Mouse (Mus musculus) lung, postnatal 0 days (tissue): Measurements from ENCODE around the gene BC004004. TPM values are rescaled to one million over a fixed set of nuclear protein-coding genes. Genes with fewer than 3 reads are reported as not detected.

Source experiments
- ATAC-seq: fragments of 200-750 bp; cut with Nextera tagmentation; 2 replicates; pipeline ENCODE4 v1.8.0; 2017; ENCODE audit warnings: moderate library complexity
- DNase-seq: peaks from one replicate; pipeline ENCODE4 v3.0.0-alpha.2; 2016; ENCODE audit warnings: low spot score
- H3K27ac ChIP-seq: fragments of 300-500 bp; sonication (generic); 2 replicates; pipeline ENCODE4 v1.5.1; 2014; ENCODE audit warnings: antibody characterized with exemption, mild to moderate bottlenecking, low read length, mixed read lengths
- H3K27me3 ChIP-seq: fragments of 300-500 bp; sonication (generic); replicated peaks from 2 replicates; pipeline ENCODE4 v1.6.1; 2014; ENCODE audit warnings: low read length, mixed read lengths; ENCODE audit not compliant: insufficient read depth
- H3K36me3 ChIP-seq: fragments of 300-500 bp; sonication (generic); 2 replicates; pipeline ENCODE4 v1.6.1; 2014; ENCODE audit warnings: low read length, mixed read lengths; ENCODE audit not compliant: insufficient read depth
- H3K4me1 ChIP-seq: fragments of 300-500 bp; sonication (generic); 2 replicates; pipeline ENCODE4 v1.6.1; 2014; ENCODE audit warnings: antibody characterized with exemption, low read depth, low read length, mixed read lengths; ENCODE audit not compliant: insufficient read depth
- H3K4me2 ChIP-seq: fragments of 300-500 bp; sonication (generic); replicated peaks from 2 replicates; pipeline ENCODE4 v1.6.1; 2014; ENCODE audit warnings: low read depth, mild to moderate bottlenecking, low read length, moderate library complexity, mixed read lengths
- H3K4me3 ChIP-seq: fragments of 300-500 bp; sonication (generic); 2 replicates; pipeline ENCODE4 v1.5.1; 2014; ENCODE audit warnings: low read depth, low read length
- H3K9ac ChIP-seq: fragments of 300-500 bp; sonication (generic); replicated peaks from 2 replicates; pipeline ENCODE4 v1.6.1; 2014; ENCODE audit warnings: low read depth, mild to moderate bottlenecking
- H3K9me3 ChIP-seq: fragments of 300-500 bp; sonication (generic); 2 replicates; pipeline ENCODE4 v1.6.1; 2016; ENCODE audit warnings: low read length, mixed read lengths
- CTCF ChIP-seq: IDR thresholded peaks from 2 replicates; pipeline ENCODE4 v1.5.1; 2016; ENCODE audit warnings: antibody characterized with exemption, mild to moderate bottlenecking
- EP300 ChIP-seq: IDR thresholded peaks from 2 replicates; pipeline ENCODE4 v1.6.1; 2016; ENCODE audit warnings: antibody characterized with exemption, mild to moderate bottlenecking, control low read depth
- WGBS: fragments of 180-500 bp; shearing (Covaris S2); extraction: QIAGEN DNeasy Blood & Tissue Kit; methylation state at CpG from one replicate; pipeline ENCODE4 v1.1.7; 2014; 5-methylcytosine and 5-hydroxymethylcytosine counted together
- polyA plus RNA-seq: library from polyadenylated mRNA; unstranded; fragments of >200 nt; fragmentation: Nextera tagmentation; extraction: Ambion mirVana; gene quantifications from 2 replicates; pipeline ENCODE4 v1.2.1, GENCODE M21; 2015

Gene BC004004
- polyA plus RNA-seq, 1 experiment from 2014 or later, result 109 TPM

DNA sequence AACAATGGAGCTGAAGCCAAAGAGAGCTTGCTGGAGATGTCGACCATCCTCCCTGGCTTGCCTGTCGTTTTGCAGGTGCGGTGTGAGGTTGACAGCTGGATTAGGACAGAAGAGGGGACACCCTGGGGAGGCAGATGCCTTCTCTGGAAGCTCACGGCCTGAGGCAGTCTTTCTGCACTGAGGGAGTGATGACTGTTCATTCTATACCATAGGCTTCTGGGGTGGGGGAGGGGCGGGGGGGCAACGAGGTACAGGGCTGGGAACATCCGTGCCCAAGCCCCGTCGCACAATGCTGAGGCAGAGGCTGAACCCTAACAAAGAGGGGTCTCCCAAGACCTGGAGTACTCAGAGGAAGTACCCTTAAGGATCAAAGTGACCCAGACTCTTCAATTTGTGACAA, 88.3 kb downstream of the BC004004 start:
- TF ChIP-seq CTCF (no peak), EP300 (no peak)
- 14% methylated on average over 9 of the region's 9 CpGs for WGBS
- Histone ChIP-seq H3K36me3 (no peaks in the 10 kb centered on the region), H3K4me1 (peaks cover 14% of the 10 kb centered on the region; the same call in 1 of the 2 replicates), H3K27me3 (no peaks in the 10 kb centered on the region), H3K27ac (peak overlapping the region; percentile 89), H3K4me3 (peak overlapping the region; percentile 14; the same call in 1 of the 2 replicates), H3K4me2 (peak overlapping the region; percentile 48), H3K9me3 (no peaks in the 10 kb centered on the region), H3K9ac (no peak overlapping the region)
- ATAC-seq, result no peak
- no peak for DNase-seq

DNA sequence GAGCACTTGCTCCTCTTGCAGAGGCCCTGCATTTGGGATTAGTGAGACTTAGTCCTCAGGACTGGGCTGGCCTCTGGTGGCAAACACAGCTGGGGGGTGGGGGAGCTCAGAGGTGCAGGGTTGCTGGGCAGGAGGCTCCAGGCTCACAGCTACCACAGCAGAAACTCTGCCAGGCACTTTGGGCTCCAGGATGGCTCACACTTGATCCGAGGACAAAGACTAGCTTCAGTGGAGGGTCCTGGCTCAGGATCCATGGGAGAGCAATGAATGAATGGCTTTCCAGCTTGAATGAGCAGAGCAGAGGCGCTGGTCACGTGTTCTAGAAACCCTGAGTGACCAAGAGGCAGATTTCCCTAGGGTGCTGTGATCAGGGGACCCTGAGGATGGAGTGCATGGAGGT, 90.3 kb downstream of the BC004004 start:
- DNase-seq (no peak), ATAC-seq (no peak)
- Histone ChIP-seq H3K9ac (no peak overlapping the region), H3K4me1 (peaks cover 14% of the 10 kb centered on the region; the same call in 1 of the 2 replicates), H3K36me3 (no peaks in the 10 kb centered on the region), H3K27me3 (no peaks in the 10 kb centered on the region), H3K4me3 (no peak overlapping the region), H3K27ac (no peak overlapping the region), H3K4me2 (no peak overlapping the region), H3K9me3 (no peaks in the 10 kb centered on the region)
- WGBS, result 72% methylated on average over 3 of the region's 3 CpGs
- TF ChIP-seq CTCF (no peak), EP300 (no peak)

DNA sequence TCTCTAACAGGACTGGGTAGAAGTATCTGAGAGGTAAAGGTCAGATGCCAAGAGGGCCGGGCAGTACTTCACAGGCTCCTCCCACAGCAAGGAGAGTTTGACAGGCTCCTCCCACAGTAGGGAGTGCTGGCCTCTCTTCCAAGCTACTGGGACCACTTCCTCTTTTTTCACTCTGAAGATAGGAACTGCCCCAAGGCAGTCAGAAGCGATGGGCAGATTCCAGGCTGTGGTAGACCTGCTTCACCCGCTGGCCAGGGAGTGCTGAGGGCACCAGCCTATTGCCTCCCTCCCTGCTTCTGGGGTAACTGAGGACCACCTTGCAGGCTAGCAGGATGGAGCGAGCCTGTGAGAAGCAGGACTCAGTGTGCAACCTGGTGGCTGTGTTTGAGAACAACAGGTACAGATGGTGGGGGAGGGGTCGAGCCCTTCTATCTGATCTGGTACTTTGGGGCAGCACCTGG, 92.2 kb downstream of the BC004004 start, which contains the start of gene Fgd2:
Fgd2 (plus strand) TSS at position 154 of the 461 bp plus-strand sequence.
- ATAC-seq (no peak), DNase-seq (peak; percentile 80)
- Histone ChIP-seq H3K4me1 (peaks cover 10% of the 10 kb centered on the region; the same call in 1 of the 2 replicates), H3K9ac (no peak within 1 kb of the TSS), H3K27ac (no peak within 1 kb of the TSS), H3K4me2 (peak within 1 kb of the TSS; percentile 14; the same call in 1 of the 2 replicates), H3K4me3 (no peak within 1 kb of the TSS), H3K27me3 (no peaks in the 10 kb centered on the region), H3K9me3 (no peaks in the 10 kb centered on the region), H3K36me3 (no peaks in the 10 kb centered on the region)
- TF ChIP-seq EP300 (no peak), CTCF (peak; percentile 43)
- 21% methylated on average over 5 of the region's 5 CpGs for WGBS

DNA sequence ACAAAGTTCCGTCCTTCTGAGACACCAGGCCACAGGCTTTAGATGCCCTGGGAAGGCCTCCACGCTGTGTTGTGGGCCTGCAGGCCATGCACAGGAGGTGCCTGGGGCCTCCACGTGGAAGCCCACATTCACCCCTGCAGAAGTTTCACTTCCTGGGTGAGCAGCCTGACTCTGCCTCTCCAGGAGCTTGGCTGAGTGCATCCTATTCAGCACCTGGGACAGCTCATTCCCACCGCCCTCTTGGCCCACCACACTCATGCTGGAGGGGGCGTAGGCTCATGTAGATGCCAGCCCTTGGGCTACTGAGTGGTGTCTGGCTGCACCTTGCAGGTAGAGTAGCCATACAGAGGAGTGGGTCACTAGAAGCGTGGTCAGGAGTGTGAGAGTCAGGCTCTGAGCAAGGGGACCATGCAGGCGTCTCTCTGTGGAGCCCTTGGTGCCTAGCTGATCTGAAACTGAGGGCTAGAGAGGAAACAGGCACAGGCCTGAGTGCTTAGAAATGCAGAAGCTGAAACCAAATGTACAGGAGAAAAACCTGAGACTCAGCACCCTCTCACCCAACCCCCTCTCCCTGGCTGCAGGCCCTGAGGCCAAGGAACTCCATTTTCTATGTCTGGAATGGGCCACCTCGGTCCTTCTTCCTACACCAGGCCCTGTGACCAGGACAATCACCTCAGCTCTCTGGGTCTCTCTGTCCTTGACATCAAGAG, 93.5 kb downstream of the BC004004 start:
- no peak overlapping the region for H3K4me2 ChIP-seq
- TF ChIP-seq EP300 (no peak), CTCF (no peak)
- H3K36me3 ChIP-seq, result no peaks in the 10 kb centered on the region
- no peaks in the 10 kb centered on the region for H3K27me3 ChIP-seq
- H3K9ac ChIP-seq, result no peak overlapping the region
- H3K4me1 ChIP-seq, result peaks cover under 1% of the 10 kb centered on the region; the same call in 1 of the 2 replicates
- 49% methylated on average over 8 of the region's 8 CpGs for WGBS
- no peaks in the 10 kb centered on the region for H3K9me3 ChIP-seq
- H3K4me3 ChIP-seq, result no peak overlapping the region
- DNase-seq (no peak), ATAC-seq (no peak)
- no peak overlapping the region for H3K27ac ChIP-seq

DNA sequence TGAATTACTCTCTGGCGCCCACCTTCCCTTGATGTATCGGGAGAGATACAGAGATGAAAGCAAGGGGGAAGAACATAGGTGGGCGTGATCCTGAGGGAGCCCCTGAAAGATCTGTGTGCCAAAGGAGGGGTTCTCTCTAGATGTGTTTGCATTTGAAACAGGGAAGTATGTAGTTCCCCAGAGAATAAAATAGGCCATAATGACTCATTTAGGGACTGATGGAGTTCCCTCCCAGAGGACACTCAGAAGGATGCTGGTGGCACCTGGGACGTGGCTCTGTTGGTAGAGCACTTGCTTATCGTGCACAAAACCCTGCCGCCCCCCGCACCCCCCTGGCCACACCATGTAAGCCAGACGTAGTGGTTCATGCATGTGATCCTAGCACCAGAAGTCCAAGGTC, 94.5 kb downstream of the BC004004 start:
- ATAC-seq (no peak), DNase-seq (no peak)
- TF ChIP-seq CTCF (no peak), EP300 (no peak)
- H3K27me3 ChIP-seq, result no peaks in the 10 kb centered on the region
- H3K4me3 ChIP-seq, result no peak overlapping the region
- no peaks in the 10 kb centered on the region; the same call in 1 of the 2 replicates for H3K4me1 ChIP-seq
- no peaks in the 10 kb centered on the region for H3K9me3 ChIP-seq
- no peak overlapping the region for H3K4me2 ChIP-seq
- H3K36me3 ChIP-seq, result no peaks in the 10 kb centered on the region
- H3K9ac ChIP-seq, result no peak overlapping the region
- 88% methylated on average over 8 of the region's 8 CpGs for WGBS
- no peak overlapping the region for H3K27ac ChIP-seq

Other genes with a start within 250 kb of the BC004004 start
- 229 and 238 TPM in 2 replicates for gene Srsf3, start 236.2 kb upstream of the BC004004 start, polyA plus RNA-seq
- 106 and 177 TPM in 2 replicates for gene Cdkn1a, start 177.8 kb upstream of the BC004004 start, polyA plus RNA-seq
- gene Rab44, start 154.6 kb upstream of the BC004004 start, polyA plus RNA-seq, result 1.0 and 1.2 TPM in 2 replicates
- 0.57 and 0.63 TPM in 2 replicates for gene Cpne5, start 30.6 kb upstream of the BC004004 start, polyA plus RNA-seq
- 39.7 and 44.5 TPM in 2 replicates for gene Ppil1, start 4.6 kb upstream of the BC004004 start, polyA plus RNA-seq
- gene Pi16, start 48.9 kb downstream of the BC004004 start, polyA plus RNA-seq, result 2.2 and 2.8 TPM in 2 replicates
- gene Mtch1, start 79.1 kb downstream of the BC004004 start, polyA plus RNA-seq, result 342 and 350 TPM in 2 replicates
- 11.9 and 14.2 TPM in 2 replicates for gene Fgd2, start 92.1 kb downstream of the BC004004 start, polyA plus RNA-seq
- 30.0 and 49.5 TPM in 2 replicates for gene Pim1, start 222.0 kb downstream of the BC004004 start, polyA plus RNA-seq